Mouse (Mus musculus) brain, embryonic 14.5 days (tissue): ENCODE data around the gene Clec16a. TPM values are rescaled to one million over a fixed set of nuclear protein-coding genes. Genes with fewer than 3 reads are reported as not detected.

Experiments used
- DNase-seq: peaks from one replicate; pipeline ENCODE4 v3.0.0-alpha.2; 2011; ENCODE audit warnings: low read depth
- CTCF ChIP-seq: fragments of 200-500 bp; IDR thresholded peaks from 2 replicates; pipeline ENCODE4 v1.5.1; 2012; ENCODE audit warnings: inconsistent platforms, mild to moderate bottlenecking, moderate library complexity, borderline replicate concordance; ENCODE audit not compliant: insufficient read depth, insufficient read length; ENCODE audit errors: extremely low read depth
- POLR2A ChIP-seq: fragments of 200-500 bp; IDR thresholded peaks from 2 replicates; pipeline ENCODE4 v1.6.1; 2012; ENCODE audit warnings: mild to moderate bottlenecking, inconsistent platforms, borderline replicate concordance; ENCODE audit not compliant: poor library complexity, insufficient read depth, insufficient read length, severe bottlenecking; ENCODE audit errors: extremely low read depth
- polyA plus RNA-seq: library from polyadenylated mRNA; depleted of rRNA; stranded (reverse); fragments of >200 nt; gene quantifications from 2 replicates; pipeline ENCODE4 v1.2.3, GENCODE M21; 2012

Gene Clec16a
- polyA plus RNA-seq, 1 experiment: 39.3 TPM

DNA sequence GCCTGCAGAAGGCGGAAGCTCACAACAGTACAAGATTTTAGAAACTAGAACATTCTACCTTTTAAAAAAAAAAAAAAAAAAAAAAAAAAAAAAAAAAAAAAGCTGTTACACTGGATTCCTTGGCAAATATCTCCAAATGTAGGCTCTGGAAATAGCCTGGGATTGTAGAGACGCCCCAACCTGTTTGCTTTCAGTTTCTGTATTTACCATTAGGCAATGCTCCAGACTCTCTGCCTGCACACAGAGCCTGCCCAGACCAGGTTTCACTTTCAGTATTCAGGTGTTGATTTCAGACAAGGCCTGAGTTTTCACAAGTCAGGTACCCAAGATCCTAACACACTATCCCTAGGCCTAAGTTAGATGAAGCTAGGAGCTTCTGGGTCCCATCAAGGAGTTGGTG is 195.9 kb downstream of the Clec16a start:
- no peak for DNase-seq
- no peak for TF ChIP-seq POLR2A
- TF ChIP-seq CTCF: no peak

GRCm38 (mm10) chr16:10749226-10749625 is 204.1 kb downstream of the Clec16a start:
- DNase-seq: no peak
- TF ChIP-seq POLR2A (no peak), CTCF (no peak)

DNA sequence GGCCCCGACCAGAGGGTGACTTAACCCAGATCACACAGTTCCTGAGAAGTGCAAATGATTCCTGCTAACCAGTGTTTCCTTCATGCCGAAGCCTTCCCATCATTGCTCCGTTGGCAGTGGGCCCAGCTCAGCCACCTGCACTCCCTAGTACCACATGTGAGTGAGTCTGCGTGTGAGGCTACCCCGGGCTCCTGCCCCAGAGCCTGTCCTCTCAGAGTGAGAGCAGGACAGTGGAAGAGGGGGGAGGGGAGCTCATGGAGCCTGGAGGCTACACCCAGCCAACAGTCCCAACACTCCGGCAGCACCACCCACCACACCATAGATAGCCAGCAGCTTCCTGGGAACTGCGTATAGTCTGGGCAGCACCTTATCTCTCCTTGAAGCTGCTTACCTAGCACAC is 204.7 kb downstream of the Clec16a start:
- DNase-seq: peak; percentile 75
- TF ChIP-seq POLR2A (no peak), CTCF (no peak)

DNA sequence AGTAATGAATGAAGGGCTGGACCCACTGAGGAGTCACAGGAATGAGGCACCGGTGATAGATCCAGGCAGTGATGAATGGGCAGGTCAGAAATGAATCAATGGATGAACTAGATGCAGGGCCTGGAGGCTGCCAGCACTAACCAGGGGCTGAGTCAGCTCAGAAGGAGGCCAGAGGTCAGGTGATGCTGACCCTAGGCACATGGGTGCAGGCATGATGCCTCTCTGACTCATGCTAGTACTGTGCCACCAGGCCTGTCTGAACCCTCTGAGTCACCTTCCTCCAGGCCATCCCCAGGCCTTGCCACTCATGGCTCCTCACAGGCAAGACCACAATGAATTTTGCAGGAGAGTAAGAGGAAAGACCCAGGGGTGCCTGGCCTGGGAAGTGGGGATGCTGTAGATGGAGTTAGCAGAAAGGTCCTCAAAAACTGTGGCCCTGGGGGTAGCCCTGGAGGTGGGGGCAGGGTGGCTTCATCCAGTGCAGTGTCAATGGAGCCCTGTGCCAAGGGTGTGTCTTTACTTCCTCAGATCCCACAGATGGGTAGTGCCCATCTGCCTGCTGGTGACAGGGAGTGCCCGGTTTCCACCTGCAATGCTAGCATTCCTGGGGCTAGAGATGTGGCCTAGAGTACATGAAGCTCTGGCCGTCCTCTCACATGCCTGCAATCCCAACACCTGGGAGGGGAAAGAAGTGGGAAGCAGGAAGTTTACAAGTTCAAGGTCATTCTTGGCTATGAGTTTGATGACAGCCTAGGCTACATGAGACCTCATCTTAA is 209.6 kb downstream of the Clec16a start:
- TF ChIP-seq CTCF (no peak), POLR2A (no peak)
- no peak for DNase-seq

GRCm38 (mm10) chr16:10756168-10756567 is 211.0 kb downstream of the Clec16a start:
- DNase-seq: no peak
- TF ChIP-seq POLR2A: no peak
- no peak for TF ChIP-seq CTCF

- TF ChIP-seq POLR2A (no peak), CTCF (no peak)
- DNase-seq: no peak
These were observed 216.0 kb downstream of the Clec16a start for GRCm38 (mm10) chr16:10761182-10761581.

GRCm38 (mm10) chr16:10762569-10763180 is 217.5 kb downstream of the Clec16a start:
- no peak for DNase-seq
- TF ChIP-seq POLR2A: no peak

DNA sequence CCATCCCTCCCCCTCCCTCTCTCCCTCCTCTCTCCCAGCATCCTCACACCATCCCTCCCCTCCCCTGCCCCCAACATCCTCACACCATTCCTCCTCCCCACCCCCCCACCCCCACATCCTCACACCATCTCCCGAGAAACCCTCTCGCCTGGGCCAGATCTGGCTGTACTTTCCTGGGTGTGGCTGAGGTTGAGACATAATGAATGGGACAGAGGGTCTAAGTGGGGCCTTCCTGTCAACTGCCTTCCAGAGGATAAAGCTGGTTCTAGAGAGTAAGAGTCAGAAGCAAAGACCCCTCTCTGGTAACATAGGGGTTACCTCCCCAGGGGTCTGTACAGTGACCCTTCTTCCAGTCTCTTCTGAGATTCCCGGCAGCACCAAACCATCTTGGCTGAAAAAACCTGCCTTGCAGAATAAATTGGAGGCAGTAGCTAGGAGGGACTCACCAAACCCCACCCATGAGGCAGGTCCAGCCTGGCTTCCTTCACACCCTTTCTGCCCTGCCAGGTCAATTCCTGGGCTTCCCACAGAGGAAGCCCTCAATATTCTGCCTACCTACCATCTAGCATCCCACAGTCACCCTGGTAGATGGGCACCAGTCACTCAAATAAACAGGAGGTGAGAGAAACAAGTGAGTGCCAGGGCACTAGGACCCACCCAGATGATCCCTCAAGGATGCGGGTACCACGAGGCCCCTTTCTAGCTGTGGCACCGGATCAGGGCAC is 218.6 kb downstream of the Clec16a start:
- DNase-seq: no peak
- TF ChIP-seq POLR2A (no peak), CTCF (no peak)

DNA sequence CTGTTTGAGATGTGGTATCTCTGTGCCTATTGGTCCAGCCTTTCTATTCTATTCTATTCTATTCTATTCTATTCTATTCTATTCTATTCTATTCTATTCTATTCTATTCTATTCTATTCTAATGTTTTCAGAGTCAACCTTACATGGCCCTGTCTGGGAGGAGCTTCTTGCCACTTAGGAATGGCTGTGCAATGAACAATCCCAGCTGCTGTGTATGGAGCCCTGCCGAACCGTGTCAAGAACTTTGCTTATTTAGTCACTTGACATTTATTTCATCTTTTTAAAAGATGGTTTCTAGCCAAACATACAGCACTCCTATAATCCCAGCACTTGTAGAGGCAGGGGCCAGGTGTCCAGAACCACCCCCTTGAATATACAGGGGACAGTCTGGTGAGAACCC is 219.2 kb downstream of the Clec16a start:
- no peak for DNase-seq
- TF ChIP-seq POLR2A (no peak), CTCF (no peak)

DNA sequence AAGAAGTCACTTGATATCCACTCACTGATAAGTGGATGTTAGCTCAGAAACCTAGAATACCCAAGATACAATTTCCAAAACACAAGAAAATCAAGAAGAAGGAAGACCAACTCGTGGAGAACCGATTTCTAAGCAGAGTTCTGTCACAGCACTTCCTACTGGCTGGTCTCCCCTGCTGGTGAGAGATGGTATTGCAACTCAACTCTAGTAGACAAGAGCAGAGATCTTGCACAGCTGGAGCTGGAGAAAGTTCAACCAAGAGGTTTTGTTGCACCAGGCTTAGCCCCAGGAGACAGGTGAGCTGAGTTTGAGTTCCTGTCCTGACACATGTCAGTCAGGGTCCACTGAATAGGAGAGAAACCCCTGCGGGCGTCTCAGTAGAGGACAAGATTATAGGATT is 222.0 kb downstream of the Clec16a start:
- no peak for TF ChIP-seq POLR2A
- TF ChIP-seq CTCF: peak; percentile 67; the same call in 1 of the 2 replicates
- DNase-seq: peak; percentile 74

- DNase-seq: no peak
- TF ChIP-seq POLR2A (no peak), CTCF (no peak)
These were observed 223.7 kb downstream of the Clec16a start for GRCm38 (mm10) chr16:10768821-10769220.

- DNase-seq: no peak
- TF ChIP-seq POLR2A (no peak), CTCF (no peak)
These were observed 224.5 kb downstream of the Clec16a start for GRCm38 (mm10) chr16:10769661-10770060.

- TF ChIP-seq CTCF (peak; percentile 9; the same call in 1 of the 2 replicates), POLR2A (no peak)
- no peak for DNase-seq
These were observed 225.6 kb downstream of the Clec16a start for GRCm38 (mm10) chr16:10770531-10771325.

DNA sequence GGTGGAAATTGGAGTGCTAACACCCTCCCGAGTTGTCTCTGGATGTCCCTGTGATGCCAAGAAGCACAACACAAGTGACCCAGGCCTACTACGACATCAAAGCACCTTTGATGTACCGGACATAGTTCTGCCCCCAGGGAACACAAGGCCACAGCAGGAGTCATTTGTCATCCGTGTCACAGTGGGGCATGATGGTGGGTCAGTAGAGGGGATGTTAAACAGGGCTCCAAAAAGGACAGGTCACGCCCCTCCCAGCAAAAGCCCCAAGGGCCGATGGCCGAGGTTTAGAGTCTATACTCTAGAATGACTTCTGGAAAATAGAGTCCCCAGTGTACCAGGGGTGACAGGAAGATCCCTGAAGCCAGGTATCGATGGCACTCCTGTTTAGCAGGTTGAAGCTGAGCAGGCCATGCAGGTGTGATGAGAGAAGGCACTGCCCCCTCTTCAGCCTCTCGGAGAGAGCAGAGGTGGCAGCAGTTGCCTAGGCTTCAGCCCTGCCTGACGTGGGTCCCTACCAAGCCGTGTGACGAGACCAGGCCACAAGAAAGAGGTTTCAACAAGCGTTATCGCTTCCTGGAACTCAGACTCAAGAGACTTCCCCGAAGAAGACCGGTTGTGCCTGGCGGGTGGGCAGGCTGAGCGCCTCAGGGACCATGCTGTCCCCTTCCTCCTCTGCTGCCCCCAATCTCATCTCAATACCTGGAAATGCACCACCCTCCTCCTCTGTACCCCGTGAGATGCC is 226.8 kb downstream of the Clec16a start:
- TF ChIP-seq POLR2A: no peak
- no peak for TF ChIP-seq CTCF
- DNase-seq: no peak
